18 mouse cellular contexts compared by ENCODE assay signal in genomic region chr2:167563035-167563434, GRCm38 (mm10). TPM values are rescaled to one million over a fixed set of nuclear protein-coding genes. Genes with fewer than 3 reads are reported as not detected.
DNase-seq lines count a peak whose midpoint lies in the region; ATAC-seq and TF ChIP-seq lines count a peak whose summit lies in the region.
"Had no signal": no experiment of that assay in that cellular context is flagged by ENCODE, and none has a peak within 500 bp of the region (broad histone marks: within the 10 kb centered on the region; RNA-seq: fewer than 3 reads in every experiment).

No protein-coding gene starts in this region.

- H3K4me3 ChIP-seq in intestine, embryonic 14.5 days (ENCODE audit: low read depth, low read length), result no peak overlapping the region
- H3K4me3 ChIP-seq in intestine, embryonic 15.5 days (replicated peaks), result no peak overlapping the region
- H3K4me3 ChIP-seq in stomach, embryonic 14.5 days (ENCODE audit: low read depth, low read length), result no peak overlapping the region
- H3K4me3 ChIP-seq in stomach, postnatal 0 days (ENCODE audit: low read depth, low read length), result no peak overlapping the region
- no peak overlapping the region for H3K4me3 ChIP-seq in embryonic fibroblast, embryonic 13.5 days (ENCODE audit: insufficient read depth, low read length)
- H3K4me3 ChIP-seq: hindbrain, embryonic 15.5 days; left cerebral cortex, adult 2 months; neural tube, embryonic 13.5 days had no signal

- TF ChIP-seq CTCF in stomach, postnatal 0 days (IDR thresholded peaks at IDR 0.05; ENCODE audit: low read depth), result no peak
- TF ChIP-seq CTCF in embryonic fibroblast, embryonic 13.5 days (IDR thresholded peaks at IDR 0.05; ENCODE audit: borderline replicate concordance, insufficient read depth, low read length), result no peak

- peaks cover 35% of the 10 kb centered on the region for H3K4me1 ChIP-seq in intestine, embryonic 14.5 days (replicated peaks; ENCODE audit: control insufficient read depth, insufficient read depth, low read length)
- H3K4me1 ChIP-seq in intestine, embryonic 15.5 days (replicated peaks), result peaks cover 33% of the 10 kb centered on the region
- peaks cover 33% of the 10 kb centered on the region for H3K4me1 ChIP-seq in stomach, embryonic 14.5 days (ENCODE audit: control insufficient read depth, insufficient read depth, low read length)
- H3K4me1 ChIP-seq in stomach, postnatal 0 days (replicated peaks; ENCODE audit: control insufficient read depth, insufficient read depth), result peaks cover 2% of the 10 kb centered on the region; the same call in 1 of the 2 replicates
- peaks cover 14% of the 10 kb centered on the region; the same call in 1 of the 2 replicates for H3K4me1 ChIP-seq in embryonic fibroblast, embryonic 13.5 days (ENCODE audit: control insufficient read depth, insufficient read depth, low read length)

- peak overlapping the region; percentile 54; the same call in 1 of the 2 replicates for H3K27ac ChIP-seq in intestine, embryonic 14.5 days (ENCODE audit: low read depth)
- no peak overlapping the region for H3K27ac ChIP-seq in intestine, embryonic 15.5 days
- 0 out of 2 replicates have a peak overlapping the region, but pooled peaks have one; percentile 27 for H3K27ac ChIP-seq in stomach, embryonic 14.5 days (ENCODE audit: low read length)
- H3K27ac ChIP-seq in stomach, postnatal 0 days (replicated peaks), result no peak overlapping the region
- peak overlapping the region; percentile 3; the same call in 1 of the 2 replicates for H3K27ac ChIP-seq in embryonic fibroblast, embryonic 13.5 days (ENCODE audit: insufficient read depth, low read length)
- H3K27ac ChIP-seq: hindbrain, embryonic 15.5 days; left cerebral cortex, adult 2 months had no signal

- no peak for DNase-seq in intestine, embryonic 14.5 days (ENCODE audit: low spot score)
- no peak for DNase-seq in stomach, postnatal 0 days (ENCODE audit: low spot score)
- no peak for DNase-seq in gastrocnemius, postnatal 25 days
- no peak for DNase-seq in adrenal gland, adult 18-20 months (ENCODE audit: low spot score in 2 of 2)
- DNase-seq: adrenal gland, adult 8-10 months; cerebellum, adult 8-10 months; gastrocnemius, postnatal 36 days; kidney, adult 11 months; kidney, postnatal 25 days; midbrain, embryonic 14.5 days; right cerebral cortex, adult 18-20 months; thymus, postnatal 36 days had no signal

- no peaks in the 10 kb centered on the region for H3K27me3 ChIP-seq in intestine, embryonic 14.5 days (replicated peaks; ENCODE audit: control insufficient read depth, insufficient read depth, low read length)
- H3K27me3 ChIP-seq in intestine, embryonic 15.5 days (replicated peaks), result 0 out of 2 replicates have a peak, but pooled peaks cover 8% of the 10 kb centered on the region
- no peaks in the 10 kb centered on the region for H3K27me3 ChIP-seq in stomach, embryonic 14.5 days (ENCODE audit: control insufficient read depth, insufficient read depth, low read length)
- no peaks in the 10 kb centered on the region for H3K27me3 ChIP-seq in stomach, postnatal 0 days (ENCODE audit: control insufficient read depth, insufficient read depth, low read length)

- no peak for TF ChIP-seq POLR2A in embryonic fibroblast, embryonic 13.5 days (IDR thresholded peaks at IDR 0.05; ENCODE audit: low read depth, low read length)

- no peak overlapping the region for H3K9ac ChIP-seq in intestine, embryonic 14.5 days (ENCODE audit: low read length)
- no peak overlapping the region for H3K9ac ChIP-seq in intestine, embryonic 15.5 days
- no peak overlapping the region for H3K9ac ChIP-seq in stomach, embryonic 14.5 days (replicated peaks; ENCODE audit: low read depth, low read length)
- no peak overlapping the region for H3K9ac ChIP-seq in stomach, postnatal 0 days (ENCODE audit: low read length)
- H3K9ac ChIP-seq: hindbrain, embryonic 15.5 days; neural tube, embryonic 13.5 days had no signal

- no peaks in the 10 kb centered on the region for H3K9me3 ChIP-seq in intestine, embryonic 14.5 days (ENCODE audit: control insufficient read depth, low read length)
- no peaks in the 10 kb centered on the region for H3K9me3 ChIP-seq in intestine, embryonic 15.5 days
- H3K9me3 ChIP-seq in stomach, embryonic 14.5 days (ENCODE audit: control insufficient read depth, low read depth, low read length), result no peaks in the 10 kb centered on the region
- no peaks in the 10 kb centered on the region for H3K9me3 ChIP-seq in stomach, postnatal 0 days (ENCODE audit: control insufficient read depth, low read length)
- H3K9me3 ChIP-seq: hindbrain, embryonic 15.5 days; neural tube, embryonic 13.5 days had no signal

- H3K4me2 ChIP-seq in intestine, embryonic 14.5 days (ENCODE audit: low read length), result no peak overlapping the region
- no peak overlapping the region for H3K4me2 ChIP-seq in intestine, embryonic 15.5 days (replicated peaks)
- no peak overlapping the region for H3K4me2 ChIP-seq in stomach, embryonic 14.5 days (replicated peaks; ENCODE audit: low read depth, low read length)
- H3K4me2 ChIP-seq in stomach, postnatal 0 days (replicated peaks; ENCODE audit: low read depth), result no peak overlapping the region
- H3K4me2 ChIP-seq: hindbrain, embryonic 15.5 days; neural tube, embryonic 13.5 days had no signal

- TF ChIP-seq EP300 in stomach, postnatal 0 days (optimal IDR thresholded peaks at IDR 0.05), result no peak

- no peak for ATAC-seq in intestine, embryonic 14.5 days (replicated peaks; ENCODE audit: low FRiP score, low TSS enrichment, low read depth)
- ATAC-seq in intestine, embryonic 15.5 days, result no peak
- no peak for ATAC-seq in stomach, embryonic 14.5 days (ENCODE audit: insufficient number of reproducible peaks, insufficient read depth, low FRiP score, low read depth)
- ATAC-seq in stomach, postnatal 0 days (ENCODE audit: low FRiP score, low TSS enrichment), result no peak

- no peaks in the 10 kb centered on the region for H3K36me3 ChIP-seq in intestine, embryonic 14.5 days (ENCODE audit: control insufficient read depth, insufficient read depth, low read length)
- no peaks in the 10 kb centered on the region for H3K36me3 ChIP-seq in intestine, embryonic 15.5 days
- H3K36me3 ChIP-seq in stomach, embryonic 14.5 days (ENCODE audit: control insufficient read depth, insufficient read depth, low read length), result no peaks in the 10 kb centered on the region
- H3K36me3 ChIP-seq in stomach, postnatal 0 days (ENCODE audit: control insufficient read depth, insufficient read depth, low read length), result no peaks in the 10 kb centered on the region
- H3K36me3 ChIP-seq: hindbrain, embryonic 15.5 days; neural tube, embryonic 13.5 days had no signal

- WGBS in intestine, embryonic 14.5 days, result 62% methylated on average over 5 of the region's 5 CpGs
- WGBS in intestine, embryonic 15.5 days, result 67% methylated on average over 5 of the region's 5 CpGs
- 71% methylated on average over 5 of the region's 5 CpGs for WGBS in stomach, embryonic 14.5 days
- WGBS in stomach, postnatal 0 days, result 65% methylated on average over 5 of the region's 5 CpGs

RNA-seq across cellular contexts. Expression of gene Snai1, which starts 25.0 kb away (rescaled TPM):
- polyA plus RNA-seq in intestine, embryonic 14.5 days (2014; fragmentation: Nextera tagmentation; extraction: Ambion mirVana), result 17.4 and 19.2 TPM in 2 replicates
- polyA plus RNA-seq in intestine, embryonic 15.5 days (2015; fragmentation: Nextera tagmentation; extraction: Ambion mirVana), result 14.3 and 16.1 TPM in 2 replicates
- polyA plus RNA-seq in stomach, embryonic 14.5 days (2014; fragmentation: Nextera tagmentation; extraction: Ambion mirVana), result 11.6 and 12.9 TPM in 2 replicates
- polyA plus RNA-seq in stomach, postnatal 0 days (2015; fragmentation: Nextera tagmentation; extraction: Ambion mirVana), result 6.9 and 8.3 TPM in 2 replicates
- polyA plus RNA-seq in embryonic fibroblast, embryonic 13.5 days (2011; ENCODE audit: insufficient read length, low read depth, missing spikeins), result 73.0 and 82.3 TPM in 2 replicates
- 1 to 10 TPM; 1.3 TPM for total RNA-seq in gastrocnemius, postnatal 25 days (2021)
- 1 to 10 TPM; 6.3 to 8.8 TPM for total RNA-seq in adrenal gland, adult 18-20 months (2021)

Comparison
In these comparisons a context has a peak if more than half of its experiments do, and no peak if none do; other contexts are left out.
1. H3K27ac ChIP-seq: peak in intestine, embryonic 14.5 days (single experiment), stomach, embryonic 14.5 days (single experiment) and embryonic fibroblast, embryonic 13.5 days (single experiment); none in intestine, embryonic 15.5 days (single experiment) and stomach, postnatal 0 days (single experiment).